Mouse (Mus musculus): ENCODE results near the gene Oxct2b.

GRCm38 (mm10) chr4:123155004-123155403, 38.9 kb downstream of the Oxct2b start:
- TF ChIP-seq CTCF (IDR thresholded peaks at IDR 0.05): peak; percentile 66
- no peak for TF ChIP-seq EP300 (IDR thresholded peaks at IDR 0.05)
